Mouse (Mus musculus) splenic B cell, adult 2 months (primary cell): ENCODE measurements around the gene Aoc2.
"Not testable (repeated sequence)": the region's sequence is repeated elsewhere in the genome, so short reads cannot be mapped to it uniquely, and the experiment has no call there.

ENCODE experiments used
- DNase-seq: peaks from one replicate; pipeline ENCODE4 v3.0.0-alpha.2; 2011; ENCODE audit warnings: low read depth, low spot score
- H3K27me3 ChIP-seq: 2 replicates; pipeline ENCODE4 v1.6.1; 2012; ENCODE audit warnings: mild to moderate bottlenecking, low read length, moderate library complexity, mixed read lengths; ENCODE audit not compliant: control insufficient read depth, poor library complexity, insufficient read depth, severe bottlenecking
- H3K36me3 ChIP-seq: 2 replicates; pipeline ENCODE4 v1.6.1; 2012; ENCODE audit warnings: mild to moderate bottlenecking, low read length, moderate library complexity, mixed read lengths; ENCODE audit not compliant: control insufficient read depth, poor library complexity, insufficient read depth, severe bottlenecking

Aoc2 gene

GRCm38 (mm10) chr11:101357505-101358182 lies 32.8 kb downstream of the Aoc2 start:
- no peak for DNase-seq
- Histone ChIP-seq H3K36me3 (no peaks in the 10 kb centered on the region), H3K27me3 (no peaks in the 10 kb centered on the region)

GRCm38 (mm10) chr11:101359776-101360175 lies 34.9 kb downstream of the Aoc2 start:
- Histone ChIP-seq H3K36me3 (no peaks in the 10 kb centered on the region), H3K27me3 (no peaks in the 10 kb centered on the region)
- no peak for DNase-seq

- Histone ChIP-seq H3K27me3 (no peaks in the 10 kb centered on the region), H3K36me3 (no peaks in the 10 kb centered on the region)
- DNase-seq = no peak
These were observed 35.8 kb downstream of the Aoc2 start for GRCm38 (mm10) chr11:101360651-101361113.

GRCm38 (mm10) chr11:101364531-101364931 lies 39.7 kb downstream of the Aoc2 start:
- H3K27me3 ChIP-seq = no peaks in the 10 kb centered on the region
- H3K36me3 ChIP-seq = no peaks in the 10 kb centered on the region
- no peak for DNase-seq

- DNase-seq = no peak
- H3K36me3 ChIP-seq = no peaks in the 10 kb centered on the region
- no peaks in the 10 kb centered on the region for H3K27me3 ChIP-seq
These were observed 42.6 kb downstream of the Aoc2 start, which contains the start of gene G6pc for GRCm38 (mm10) chr11:101367326-101367935. G6pc (plus strand) TSS chr11:101367561.

GRCm38 (mm10) chr11:101370141-101370540 lies 45.3 kb downstream of the Aoc2 start:
- no peak for DNase-seq
- no peaks in the 10 kb centered on the region for H3K36me3 ChIP-seq
- H3K27me3 ChIP-seq = no peaks in the 10 kb centered on the region

GRCm38 (mm10) chr11:101374421-101374938 lies 49.6 kb downstream of the Aoc2 start:
- DNase-seq = no peak
- Histone ChIP-seq H3K36me3 (no peaks in the 10 kb centered on the region), H3K27me3 (no peaks in the 10 kb centered on the region)

- not testable (repeated sequence) for H3K27me3 ChIP-seq, DNase-seq, H3K36me3 ChIP-seq
These were observed 53.3 kb downstream of the Aoc2 start for GRCm38 (mm10) chr11:101378196-101378595.

GRCm38 (mm10) chr11:101378926-101379325 lies 54.1 kb downstream of the Aoc2 start:
- Histone ChIP-seq H3K27me3 (no peaks in the 10 kb centered on the region), H3K36me3 (no peaks in the 10 kb centered on the region)
- no peak for DNase-seq
